Mouse (Mus musculus) spleen, adult 2 months (tissue): Measurements from ENCODE around the gene Pithd1.

ENCODE experiments used
- CTCF ChIP-seq: fragments of 200-500 bp; IDR thresholded peaks from 2 replicates; pipeline ENCODE4 v1.5.1; 2011; ENCODE audit warnings: mild to moderate bottlenecking, inconsistent platforms; ENCODE audit not compliant: insufficient read depth, insufficient read length, insufficient replicate concordance; ENCODE audit errors: extremely low read depth
- POLR2A ChIP-seq: fragments of 200-500 bp; IDR thresholded peaks from 2 replicates; pipeline ENCODE4 v1.6.1; 2011; ENCODE audit warnings: low read depth, low read length, inconsistent platforms

DNA sequence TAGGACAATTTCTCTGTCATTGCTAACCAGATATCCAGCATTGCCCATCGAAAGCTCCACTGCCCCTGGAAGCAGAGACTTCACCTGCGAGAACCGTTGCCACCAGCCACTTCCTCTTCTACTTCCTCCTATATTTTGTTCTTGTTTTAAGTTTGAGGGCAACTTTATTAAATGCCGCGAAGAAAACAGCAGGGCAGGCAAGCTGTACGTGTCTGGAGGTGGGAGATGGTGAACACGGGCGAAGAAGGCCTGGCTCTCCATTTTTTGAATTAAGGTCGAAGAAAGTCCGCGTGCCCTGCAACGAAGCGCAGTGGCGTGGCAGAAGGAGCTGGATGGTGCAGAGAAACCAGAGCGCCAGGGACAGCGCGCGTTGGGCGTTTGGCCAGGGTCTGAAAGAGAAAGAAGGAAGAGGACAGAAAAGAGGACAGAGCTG, 41.1 kb upstream of the Pithd1 start:
- no peak for TF ChIP-seq CTCF
- peak; percentile 11; the same call in 1 of the 2 replicates for TF ChIP-seq POLR2A
